Mouse (Mus musculus) adrenal gland, adult 18-20 months (tissue): ENCODE results near the gene Eif2b5. TPM values are rescaled to one million over a fixed set of nuclear protein-coding genes. Genes with fewer than 3 reads are reported as not detected.
"Not testable (repeated sequence)": the region's sequence is repeated elsewhere in the genome, so short reads cannot be mapped to it uniquely, and the experiment has no call there.

Experiments
- DNase-seq, 2 experiments: peaks; one replicate each; pipeline ENCODE4 v3.0.0; 2021 to 2022; ENCODE audit warnings: low spot score in 2 of 2
- total RNA-seq, 2 experiments: library from RNA; stranded (reverse); gene quantifications; 1 replicate in 1 of 2; 2 replicates in 1 of 2; pipeline ENCODE4 v1.2.3; 2021

Eif2b5 gene
- total RNA-seq, 2 experiments from 2014 or later: 58.2 to 60.1 TPM

GRCm38 (mm10) chr16:20488151-20488550 is 10.5 kb upstream of the Eif2b5 start:
- DNase-seq: no peak

DNA sequence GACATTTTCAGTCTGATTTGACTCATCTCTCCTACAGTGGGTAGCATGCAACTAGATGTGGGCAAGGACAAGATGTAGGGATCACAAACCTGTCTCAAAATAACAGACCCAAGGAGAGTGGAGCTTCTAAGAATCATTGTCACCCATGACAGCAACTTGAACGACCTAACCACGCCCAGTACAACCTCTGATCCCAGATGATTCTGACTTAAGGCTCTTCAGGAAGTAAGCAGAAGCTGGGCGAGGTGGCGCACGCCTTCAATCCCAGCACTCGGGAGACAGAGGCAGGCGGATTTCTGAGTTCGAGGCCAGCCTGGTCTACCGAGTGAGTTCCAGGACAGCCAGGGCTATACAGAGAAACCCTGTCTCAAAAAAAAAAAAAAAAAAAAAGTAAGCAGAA is 9.9 kb upstream of the Eif2b5 start:
- DNase-seq: not testable (repeated sequence)

- no peak for DNase-seq
Measured at GRCm38 (mm10) chr16:20489233-20489632, 9.4 kb upstream of the Eif2b5 start.

GRCm38 (mm10) chr16:20490581-20490980 is 8.0 kb upstream of the Eif2b5 start:
- DNase-seq: no peak

DNA sequence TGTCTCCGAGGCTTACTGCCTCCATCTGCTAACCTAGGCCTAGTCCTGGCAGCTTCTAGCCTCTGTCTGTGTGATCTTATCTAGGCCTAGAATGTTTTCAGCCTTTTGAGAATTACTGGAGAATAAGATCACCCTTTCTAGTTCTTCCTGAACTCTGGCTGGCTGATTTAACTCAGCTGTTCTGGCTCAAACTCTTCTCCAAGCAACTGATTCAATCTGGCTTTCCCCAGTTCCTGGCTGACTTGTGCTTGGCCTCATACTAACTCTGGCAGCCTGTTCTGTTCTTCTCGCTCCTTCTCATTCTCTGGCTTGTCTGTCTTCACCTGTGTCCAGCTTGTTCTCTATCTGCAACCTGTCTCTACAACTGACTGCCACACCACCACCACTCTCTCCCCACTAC is 7.3 kb upstream of the Eif2b5 start:
- DNase-seq: no peak

GRCm38 (mm10) chr16:20493452-20493851 is 5.2 kb upstream of the Eif2b5 start:
- no peak for DNase-seq

DNA sequence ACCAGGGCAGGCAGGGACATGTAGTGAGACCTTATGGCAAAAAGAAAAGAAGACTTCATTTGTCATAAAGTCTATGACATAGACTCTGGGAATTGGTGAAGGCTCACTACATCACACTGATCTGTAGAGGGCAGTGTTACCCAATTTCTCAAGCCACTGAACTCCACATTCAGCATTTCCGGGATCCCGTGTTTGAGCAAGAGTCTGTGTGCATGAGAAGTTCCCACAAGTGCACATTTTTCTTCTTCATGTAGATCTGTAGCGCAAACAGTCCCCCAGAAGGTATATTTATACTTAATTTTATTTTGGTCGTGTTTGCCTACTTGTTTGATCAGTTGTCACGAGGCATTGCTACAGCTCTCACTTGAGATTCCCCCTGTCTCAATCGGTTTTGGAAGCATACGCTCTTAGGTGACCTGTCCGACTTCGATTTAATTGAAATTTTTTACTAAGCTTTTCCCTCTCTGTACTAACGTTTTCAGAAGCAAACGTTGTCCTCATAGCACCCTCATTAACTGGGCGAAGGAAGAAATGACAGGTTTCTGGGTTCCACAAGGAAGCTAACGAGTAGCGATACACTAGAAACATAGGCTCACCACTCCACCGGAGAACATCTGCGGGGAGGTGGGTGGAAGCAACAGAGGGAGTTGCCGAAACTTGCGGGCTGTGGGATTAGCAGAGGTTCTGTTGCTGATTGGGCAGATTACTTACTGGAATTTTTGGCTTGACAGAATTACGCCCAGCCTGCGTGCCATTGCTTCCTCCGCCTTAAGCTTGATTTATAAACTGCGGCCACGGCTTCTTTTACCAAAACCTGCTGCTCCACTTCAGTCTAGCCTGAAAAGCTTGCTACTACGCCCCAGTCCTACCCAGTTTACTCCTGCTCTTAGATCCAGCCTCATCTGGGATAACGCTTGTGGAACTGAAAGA is 1.7 kb upstream of the Eif2b5 start:
- DNase-seq: peak in 1 of 2 experiments; percentile 45

GRCm38 (mm10) chr16:20497980-20498676 is 489 bp upstream of the Eif2b5 start:
- DNase-seq: no peak

GRCm38 (mm10) chr16:20506000-20506399 is 7.4 kb downstream of the Eif2b5 start:
- no peak for DNase-seq

DNA sequence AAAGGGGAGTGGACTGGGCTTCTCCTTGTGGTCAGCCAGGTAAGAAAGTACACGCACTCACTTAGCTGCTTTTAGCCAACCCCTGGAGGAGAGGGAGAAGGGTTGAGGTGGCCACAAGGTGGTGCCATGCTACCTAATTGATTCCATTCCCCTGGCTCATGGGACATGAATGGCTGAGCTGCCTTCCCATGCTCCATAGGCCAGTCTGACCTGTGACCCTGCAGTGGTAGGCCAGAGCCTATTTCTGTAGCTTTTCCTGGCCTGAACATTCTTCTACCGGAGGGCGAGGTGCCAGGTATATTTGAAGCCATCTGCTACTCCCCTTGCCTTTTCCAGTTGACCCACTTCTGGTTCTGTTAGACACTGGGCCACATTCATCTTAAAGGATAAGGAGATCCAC is 10.7 kb downstream of the Eif2b5 start:
- no peak for DNase-seq

- DNase-seq: no peak
Measured at GRCm38 (mm10) chr16:20511277-20511847, 12.7 kb downstream of the Eif2b5 start.

DNA sequence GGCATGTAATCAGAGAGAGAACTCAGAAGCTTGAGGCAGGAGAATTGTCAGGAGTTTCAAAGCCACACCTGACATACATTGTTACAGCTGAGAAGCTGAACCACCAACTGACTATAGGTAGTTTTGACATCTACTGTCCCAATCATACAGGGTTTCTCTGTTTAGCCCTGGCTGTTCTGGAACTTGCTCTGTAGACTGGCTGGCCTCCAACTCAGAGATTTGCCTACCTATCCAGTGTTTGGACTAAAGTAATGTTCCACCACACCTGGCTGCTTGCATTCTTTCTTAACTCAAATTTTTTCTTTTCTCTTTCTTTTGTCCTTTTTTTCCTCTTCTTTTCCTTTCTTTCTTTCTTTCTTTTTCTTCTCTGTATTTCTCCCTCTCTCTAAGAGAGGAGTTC is 17.4 kb downstream of the Eif2b5 start:
- DNase-seq: no peak

GRCm38 (mm10) chr16:20516726-20517201 is 18.1 kb downstream of the Eif2b5 start, which contains the start of gene Dvl3:
Gene Dvl3 (plus strand): TSS chr16:20516982.
- peak; percentile 92 to 93 for DNase-seq

GRCm38 (mm10) chr16:20517216-20517615 is 18.6 kb downstream of the Eif2b5 start:
- DNase-seq: no peak

GRCm38 (mm10) chr16:20517701-20518374 is 19.2 kb downstream of the Eif2b5 start:
- no peak for DNase-seq

GRCm38 (mm10) chr16:20523886-20524285 is 25.3 kb downstream of the Eif2b5 start:
- no peak for DNase-seq

- peak in 1 of 2 experiments; percentile 9 for DNase-seq
Measured at GRCm38 (mm10) chr16:20528779-20529178, 30.2 kb downstream of the Eif2b5 start.

GRCm38 (mm10) chr16:20529375-20529774 is 30.8 kb downstream of the Eif2b5 start:
- no peak for DNase-seq

- no peak for DNase-seq
Measured at GRCm38 (mm10) chr16:20530941-20531340, 32.3 kb downstream of the Eif2b5 start.

DNA sequence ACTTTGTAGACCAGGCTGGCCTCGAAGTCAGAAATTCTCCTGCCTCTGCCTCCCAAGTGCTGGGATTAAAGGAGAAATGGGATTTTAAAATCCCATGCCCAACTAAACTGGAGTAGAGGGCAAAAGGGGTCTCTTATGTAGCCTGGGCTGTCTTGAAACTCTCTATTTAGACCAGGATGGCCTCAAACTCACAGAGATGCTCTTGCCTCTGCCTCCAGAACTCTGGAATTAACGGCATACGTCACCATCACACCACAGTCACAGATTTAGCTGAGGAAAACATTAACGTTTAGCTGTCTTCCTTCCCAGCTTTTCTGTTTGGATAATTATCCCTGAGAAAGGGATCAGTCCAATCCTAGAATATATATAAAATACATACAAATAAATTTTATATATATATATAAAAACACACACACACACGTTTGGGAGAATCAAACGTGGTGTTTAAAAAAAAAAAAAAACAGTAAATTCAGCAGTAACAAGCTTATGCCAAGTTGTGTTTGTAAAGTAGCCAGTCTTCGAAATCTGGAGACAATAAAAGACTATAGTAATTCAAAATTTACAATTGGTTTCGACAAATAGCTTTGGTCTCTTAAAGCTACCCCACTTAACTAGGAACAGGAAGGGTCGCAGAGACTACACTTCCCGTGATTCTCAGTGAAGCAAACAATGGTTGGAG is 36.1 kb downstream of the Eif2b5 start:
- DNase-seq: peak in 1 of 2 experiments; percentile 11
